Mouse (Mus musculus): ENCODE results near the gene Top2b. TPM values are rescaled to one million over a fixed set of nuclear protein-coding genes. Genes with fewer than 3 reads are reported as not detected.
A peak's percentile ranks its signal among the peaks of the same experiment; 100 is the strongest.

Top2b gene
- polyA plus RNA-seq, 1 experiment from 2014 or later = 17.6 TPM

DNA sequence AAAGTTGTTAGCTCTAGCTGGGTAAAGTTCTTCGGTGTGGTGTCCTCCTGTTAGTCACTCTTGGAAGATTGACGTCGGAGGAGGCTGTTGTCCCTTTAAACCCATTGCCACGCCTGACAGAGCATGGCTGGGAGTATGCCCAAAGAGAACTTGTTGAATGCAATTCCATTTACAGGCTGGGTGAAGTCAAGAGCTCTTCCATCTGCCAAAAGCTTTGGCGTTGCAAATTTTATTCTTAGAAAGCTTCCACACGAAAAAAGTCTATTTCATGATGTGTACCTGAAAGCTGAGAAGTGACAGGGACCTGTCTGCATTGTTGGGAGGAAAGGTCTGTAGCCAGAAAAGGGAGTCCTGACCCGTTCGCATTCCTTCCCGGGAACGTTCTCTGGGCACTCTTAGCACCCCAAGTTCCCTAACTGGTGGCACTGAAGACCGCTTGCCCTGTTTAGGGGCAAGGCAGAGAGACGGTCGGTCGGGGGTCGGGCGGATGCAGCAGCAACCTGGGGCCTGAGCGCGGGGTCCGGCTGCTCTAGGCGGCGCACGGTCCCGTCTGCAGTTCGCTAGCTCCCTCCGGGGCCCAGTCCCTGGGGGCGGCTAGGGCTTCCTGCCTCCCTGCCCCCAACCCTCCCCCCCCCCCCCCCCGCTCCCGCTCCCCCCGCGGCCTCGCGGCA is 683 bp upstream of the Top2b start:
- peak; percentile 27 for DNase-seq
- ATAC-seq (ENCODE audit: low read depth) = peak; percentile 40
- under 1% methylated on average over 21 of the region's 32 CpGs for WGBS (ENCODE audit: insufficient replicate concordance)

GRCm38 (mm10) chr14:16365362-16366173 is 589 bp downstream of the Top2b start:
- Histone ChIP-seq H3K27ac (peak overlapping the region; percentile 95), H3K9ac (peak overlapping the region; percentile 98), H3K36me3 (peaks cover 3% of the 10 kb centered on the region; the same call in 1 of the 2 replicates), H3K4me2 (peak overlapping the region; percentile 82), H3K27me3 (no peaks in the 10 kb centered on the region), H3K9me3 (replicated peaks) (no peaks in the 10 kb centered on the region), H3K4me3 (replicated peaks) (peak overlapping the region; percentile 76), H3K4me1 (replicated peaks) (peaks cover 44% of the 10 kb centered on the region)
- WGBS (ENCODE audit: insufficient replicate concordance) = under 1% methylated on average over 84 of the region's 87 CpGs
- peak; percentile 66 for ATAC-seq (ENCODE audit: low read depth)
- DNase-seq = peak; percentile 53

More for the DNA sequence above, 683 bp upstream of the Top2b start:
- peaks cover 42% of the 10 kb centered on the region for H3K4me1 ChIP-seq (replicated peaks)
- H3K36me3 ChIP-seq = no peaks in the 10 kb centered on the region
- peak overlapping the region; percentile 92 for H3K4me2 ChIP-seq
- peak overlapping the region; percentile 98 for H3K9ac ChIP-seq
- H3K27me3 ChIP-seq = no peaks in the 10 kb centered on the region
- H3K27ac ChIP-seq = peak overlapping the region; percentile 92
- H3K9me3 ChIP-seq (replicated peaks) = no peaks in the 10 kb centered on the region
- peak overlapping the region; percentile 76 for H3K4me3 ChIP-seq (replicated peaks)

GRCm38 (mm10) chr14:16366174-16366889 is 1.4 kb downstream of the Top2b start:
- peak; percentile 9 for DNase-seq
- peak overlapping the region; percentile 95 for H3K27ac ChIP-seq
- H3K4me1 ChIP-seq (replicated peaks) = peaks cover 48% of the 10 kb centered on the region
- WGBS (ENCODE audit: insufficient replicate concordance) = 5% methylated on average over 16 of the region's 16 CpGs
- no peaks in the 10 kb centered on the region for H3K27me3 ChIP-seq
- peak overlapping the region; percentile 82 for H3K4me2 ChIP-seq
- H3K9ac ChIP-seq = peak overlapping the region; percentile 98
- ATAC-seq (ENCODE audit: low read depth) = peak; percentile 13
- H3K36me3 ChIP-seq = peaks cover 6% of the 10 kb centered on the region; the same call in 1 of the 2 replicates
- peak overlapping the region; percentile 76 for H3K4me3 ChIP-seq (replicated peaks)
- no peaks in the 10 kb centered on the region for H3K9me3 ChIP-seq (replicated peaks)

DNA sequence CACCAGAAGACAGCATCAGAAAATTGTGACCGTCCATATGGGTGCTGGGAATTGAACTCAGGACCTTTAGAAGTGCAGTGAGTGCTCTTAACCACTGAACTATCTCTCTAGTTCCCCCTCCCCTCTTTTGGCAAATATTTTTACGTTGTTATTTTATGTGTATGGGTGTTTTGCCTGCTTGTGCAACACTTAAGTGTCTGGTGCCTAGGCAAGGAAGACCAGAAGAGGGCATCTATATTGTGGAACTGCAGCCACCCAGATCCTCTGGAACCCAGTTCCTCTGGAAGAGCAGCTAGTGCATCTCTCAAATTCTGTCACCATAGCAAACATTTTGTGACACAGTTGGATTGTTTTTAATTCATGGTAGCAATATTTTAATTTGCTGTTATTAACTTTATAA is 2.0 kb downstream of the Top2b start:
- peak overlapping the region; percentile 82 for H3K4me2 ChIP-seq
- DNase-seq = no peak
- 30% methylated on average over 2 of the region's 2 CpGs for WGBS (ENCODE audit: insufficient replicate concordance)

GRCm38 (mm10) chr14:16372761-16373160 is 7.8 kb downstream of the Top2b start:
- ATAC-seq (ENCODE audit: low read depth) = peak; percentile 35
- no peak overlapping the region for H3K4me2 ChIP-seq
- H3K36me3 ChIP-seq = peaks cover 6% of the 10 kb centered on the region; the same call in 1 of the 2 replicates
- H3K9me3 ChIP-seq (replicated peaks) = no peaks in the 10 kb centered on the region
- peaks cover 62% of the 10 kb centered on the region for H3K4me1 ChIP-seq (replicated peaks)
- H3K4me3 ChIP-seq (replicated peaks) = no peak overlapping the region
- no peak for DNase-seq
- H3K27me3 ChIP-seq = no peaks in the 10 kb centered on the region
- no peak overlapping the region for H3K9ac ChIP-seq
- H3K27ac ChIP-seq = peak overlapping the region; percentile 37

More for the DNA sequence above, 2.0 kb downstream of the Top2b start:
- Histone ChIP-seq H3K4me1 (replicated peaks) (peaks cover 54% of the 10 kb centered on the region), H3K9me3 (replicated peaks) (no peaks in the 10 kb centered on the region), H3K9ac (peak overlapping the region; percentile 98), H3K27me3 (no peaks in the 10 kb centered on the region), H3K4me3 (replicated peaks) (peak overlapping the region; percentile 76), H3K36me3 (peaks cover 6% of the 10 kb centered on the region; the same call in 1 of the 2 replicates), H3K27ac (peak overlapping the region; percentile 95)
- ATAC-seq (ENCODE audit: low read depth) = no peak

GRCm38 (mm10) chr14:16373190-16373589 is 8.2 kb downstream of the Top2b start:
- ATAC-seq (ENCODE audit: low read depth) (peak; percentile 91), DNase-seq (peak; percentile 13)
- Histone ChIP-seq H3K9ac (peak overlapping the region; percentile 39; the same call in 1 of the 2 replicates), H3K27ac (peak overlapping the region; percentile 81), H3K4me2 (peak overlapping the region; percentile 13), H3K36me3 (peaks cover 6% of the 10 kb centered on the region; the same call in 1 of the 2 replicates), H3K27me3 (no peaks in the 10 kb centered on the region), H3K9me3 (replicated peaks) (no peaks in the 10 kb centered on the region), H3K4me1 (replicated peaks) (peaks cover 63% of the 10 kb centered on the region), H3K4me3 (replicated peaks) (no peak overlapping the region)

GRCm38 (mm10) chr14:16379917-16380570 is 15.1 kb downstream of the Top2b start:
- peak; percentile 77 for ATAC-seq (ENCODE audit: low read depth)
- H3K27ac ChIP-seq = 0 out of 2 replicates have a peak overlapping the region, but pooled peaks have one; percentile 13
- 3% methylated on average over 2 of the region's 2 CpGs for WGBS (ENCODE audit: insufficient replicate concordance)
- H3K4me1 ChIP-seq (replicated peaks) = peaks cover 43% of the 10 kb centered on the region
- peak; percentile 22 for DNase-seq
- H3K9ac ChIP-seq = peak overlapping the region; percentile 2; the same call in 1 of the 2 replicates
- H3K36me3 ChIP-seq = 0 out of 2 replicates have a peak, but pooled peaks cover 2% of the 10 kb centered on the region
- no peak overlapping the region for H3K4me2 ChIP-seq
- H3K27me3 ChIP-seq = no peaks in the 10 kb centered on the region
- no peak overlapping the region for H3K4me3 ChIP-seq (replicated peaks)
- H3K9me3 ChIP-seq (replicated peaks) = no peaks in the 10 kb centered on the region

- Histone ChIP-seq H3K4me2 (peak overlapping the region; percentile 11; the same call in 1 of the 2 replicates), H3K27me3 (no peaks in the 10 kb centered on the region), H3K9ac (no peak overlapping the region), H3K4me1 (replicated peaks) (peaks cover 30% of the 10 kb centered on the region), H3K27ac (peak overlapping the region; percentile 58), H3K9me3 (replicated peaks) (no peaks in the 10 kb centered on the region), H3K4me3 (replicated peaks) (no peak overlapping the region), H3K36me3 (peaks cover 10% of the 10 kb centered on the region; the same call in 1 of the 2 replicates)
- WGBS (ENCODE audit: insufficient replicate concordance) = 25% methylated on average over 1 of the region's 1 CpGs
- DNase-seq (peak; percentile 35), ATAC-seq (ENCODE audit: low read depth) (peak; percentile 97)
Observed at GRCm38 (mm10) chr14:16384783-16385182, 19.8 kb downstream of the Top2b start.

DNA sequence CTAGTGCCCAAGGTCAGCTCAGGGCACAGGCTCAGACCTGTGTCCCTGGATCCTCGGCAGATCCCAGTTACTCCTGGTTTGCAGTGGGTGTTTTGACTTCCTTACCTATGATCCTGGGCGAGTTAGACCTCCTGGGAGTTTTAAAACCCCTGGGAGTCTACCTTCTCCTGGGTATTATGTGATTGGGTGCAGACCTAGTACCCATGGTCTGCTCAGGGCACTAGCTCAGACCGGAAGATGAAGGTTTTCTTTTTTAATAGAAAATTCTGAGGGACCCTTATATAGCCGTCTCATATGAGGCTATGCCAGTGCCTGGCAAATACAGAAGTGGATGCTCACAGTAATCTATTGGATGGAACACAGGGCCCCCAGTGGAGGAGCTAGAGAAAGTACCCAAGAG is 40.2 kb downstream of the Top2b start:
- WGBS (ENCODE audit: insufficient replicate concordance) = 86% methylated on average over 4 of the region's 4 CpGs
- peaks cover 28% of the 10 kb centered on the region for H3K36me3 ChIP-seq

DNA sequence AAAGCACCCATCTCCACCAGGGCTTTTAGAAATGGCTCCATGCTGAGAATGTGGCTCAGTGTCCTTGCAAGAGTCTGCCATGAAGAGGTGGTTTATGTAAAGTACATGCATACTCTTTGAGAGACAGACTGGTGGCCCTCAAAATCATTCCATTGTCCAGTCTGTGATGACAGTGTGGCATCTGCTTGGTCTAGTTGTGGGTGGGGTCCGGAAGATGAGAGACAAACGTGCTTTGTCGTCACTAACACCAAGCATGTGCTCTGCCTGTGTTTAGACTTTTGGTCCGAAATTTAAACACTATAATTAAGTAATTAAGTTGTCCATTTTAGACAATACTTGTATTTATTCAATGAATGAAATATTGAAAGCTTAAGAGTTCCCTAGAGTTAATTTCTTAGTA is 49.2 kb downstream of the Top2b start:
- Histone ChIP-seq H3K4me2 (no peak overlapping the region), H3K9me3 (replicated peaks) (no peaks in the 10 kb centered on the region), H3K9ac (no peak overlapping the region), H3K27me3 (no peaks in the 10 kb centered on the region), H3K36me3 (peaks cover 39% of the 10 kb centered on the region), H3K4me1 (replicated peaks) (no peaks in the 10 kb centered on the region), H3K4me3 (replicated peaks) (no peak overlapping the region), H3K27ac (no peak overlapping the region)
- WGBS (ENCODE audit: insufficient replicate concordance) = 75% methylated on average over 4 of the region's 4 CpGs
- ATAC-seq (ENCODE audit: low read depth) = no peak
- DNase-seq = no peak

More for the DNA sequence above, 40.2 kb downstream of the Top2b start:
- H3K27ac ChIP-seq = no peak overlapping the region
- no peaks in the 10 kb centered on the region for H3K4me1 ChIP-seq (replicated peaks)
- no peak overlapping the region for H3K4me2 ChIP-seq
- no peaks in the 10 kb centered on the region for H3K27me3 ChIP-seq
- H3K9me3 ChIP-seq (replicated peaks) = no peaks in the 10 kb centered on the region
- no peak overlapping the region for H3K9ac ChIP-seq
- H3K4me3 ChIP-seq (replicated peaks) = no peak overlapping the region
- no peak for ATAC-seq (ENCODE audit: low read depth)
- DNase-seq = no peak
